Mouse (Mus musculus): ENCODE results near the gene Zfp445.
"Not testable (repeated sequence)": the region's sequence is repeated elsewhere in the genome, so short reads cannot be mapped to it uniquely, and the experiment has no call there.

Zfp445 gene

DNA sequence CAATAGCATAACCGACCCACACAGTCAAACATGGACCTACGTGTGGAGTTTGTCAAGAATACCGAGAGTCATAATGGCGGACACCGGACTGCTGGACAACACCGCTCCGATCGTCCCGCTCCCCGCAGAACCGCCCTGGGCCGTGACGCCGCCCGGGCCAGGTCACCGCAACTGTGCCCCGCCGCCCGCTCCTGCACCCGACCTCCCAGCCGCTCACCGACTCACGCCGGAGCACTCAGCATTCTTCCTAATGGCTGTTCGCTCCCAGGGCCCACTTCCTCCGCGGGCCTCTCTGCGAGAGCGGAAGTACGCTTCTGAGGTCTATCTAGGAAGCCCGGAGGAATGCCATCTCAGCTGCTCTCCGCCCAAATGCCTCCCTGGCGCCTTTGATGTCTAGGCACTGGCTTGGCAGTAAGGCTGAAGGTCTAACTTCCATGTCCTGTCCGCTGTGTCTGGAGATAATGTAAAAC is at the start of gene Zfp445:
TSS of gene Zfp445 (minus strand) at position 310 of the 470 bp plus-strand sequence.
- peak; percentile 95 for DNase-seq

DNA sequence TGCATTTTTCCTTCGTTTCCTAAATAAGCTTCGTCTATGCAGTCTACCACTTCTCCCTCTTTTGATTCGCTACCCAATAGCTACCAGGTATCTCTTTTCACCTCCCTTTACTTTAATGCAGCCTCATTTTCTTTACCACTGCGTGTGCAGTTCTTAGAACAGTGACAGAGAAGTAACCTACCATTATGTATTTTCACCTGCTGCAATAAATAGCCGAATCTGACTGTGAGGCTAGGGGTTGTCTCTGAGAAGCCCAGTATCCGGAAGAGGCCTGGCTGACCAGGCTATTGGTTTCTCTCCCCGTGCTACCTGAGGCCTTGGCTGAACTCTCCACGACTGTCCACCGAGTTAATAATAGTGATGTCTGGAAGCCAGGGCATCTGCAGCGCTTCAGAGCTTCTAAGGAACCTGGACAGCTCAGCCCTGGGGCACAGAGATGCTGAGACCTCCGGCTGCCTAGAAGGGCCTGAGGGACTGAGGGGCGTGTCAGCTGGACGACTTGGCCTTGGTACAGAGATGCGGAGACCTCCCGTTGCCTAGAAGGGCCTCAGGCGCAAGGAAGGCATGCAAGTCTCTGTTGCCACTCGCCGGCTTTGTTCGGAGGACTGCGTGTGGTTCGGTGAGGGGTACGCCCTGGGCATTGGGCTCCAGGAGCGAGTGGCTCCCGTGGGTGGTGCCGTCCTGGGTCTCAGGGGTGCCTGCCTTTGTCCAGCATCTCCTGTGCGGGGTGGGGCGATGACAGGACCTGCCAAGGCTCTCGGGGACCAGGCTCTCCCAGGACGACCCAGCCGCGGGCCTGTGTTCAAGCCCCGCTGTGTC is 37.1 kb upstream of the Zfp445 start:
- DNase-seq: peak; percentile 92

DNA sequence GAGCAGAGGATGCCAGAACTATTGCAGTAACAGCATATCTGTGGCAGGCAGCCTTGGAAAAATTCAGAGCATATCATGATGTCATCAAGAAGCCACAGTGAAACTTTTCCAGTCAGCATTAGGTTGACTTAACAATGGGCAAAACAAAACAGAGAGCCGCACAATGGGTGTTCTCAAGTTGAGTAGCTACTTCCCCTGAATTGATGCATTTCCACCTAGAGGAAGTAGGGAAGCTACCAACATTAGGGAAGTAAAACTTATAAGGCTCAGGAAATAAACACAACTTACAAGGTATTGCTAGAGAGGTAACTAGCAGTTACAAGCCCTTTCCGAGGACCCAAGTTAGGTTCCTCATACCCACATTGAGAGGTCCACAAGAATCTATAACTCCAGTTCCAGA is 35.2 kb upstream of the Zfp445 start:
- DNase-seq: no peak

DNA sequence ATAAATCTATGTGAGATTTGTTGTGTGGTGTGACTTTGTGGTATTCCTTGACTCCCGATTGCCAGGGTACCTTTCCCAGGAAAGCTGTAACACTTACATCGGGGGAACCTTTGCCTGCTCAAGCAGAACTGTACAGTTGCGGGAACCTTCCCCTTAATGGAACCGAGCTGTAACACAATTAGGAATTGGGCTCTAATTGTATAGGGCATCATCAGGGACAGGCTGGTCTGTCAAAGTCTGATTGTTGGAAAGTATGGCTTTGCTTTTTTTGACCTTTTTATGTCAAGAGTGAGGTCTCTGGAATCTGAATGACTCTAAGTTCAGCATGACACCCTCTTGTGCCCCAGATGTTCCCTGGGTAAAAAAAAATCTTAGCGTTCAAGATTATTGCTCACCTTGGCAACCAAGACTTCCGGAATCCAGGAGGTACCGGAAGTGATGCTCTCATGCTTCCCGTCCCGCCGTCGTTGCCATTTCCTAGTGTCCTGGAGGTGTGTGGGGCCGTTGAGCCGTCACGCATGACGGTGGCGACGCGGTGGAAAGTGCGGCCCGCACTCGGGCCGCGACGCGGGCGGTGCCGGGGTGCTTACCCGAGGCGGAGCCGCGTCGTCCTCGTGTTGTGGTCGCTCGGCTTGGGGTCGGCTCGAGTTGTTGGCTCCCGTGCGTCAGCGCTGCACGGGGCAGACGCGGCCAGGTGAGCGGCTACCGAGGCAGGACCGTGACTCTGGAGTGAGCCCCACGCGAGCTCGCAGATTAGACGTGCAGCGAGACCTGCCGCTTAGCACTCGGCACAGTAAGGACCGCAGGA is 20.8 kb upstream of the Zfp445 start:
- DNase-seq: peak; percentile 85

DNA sequence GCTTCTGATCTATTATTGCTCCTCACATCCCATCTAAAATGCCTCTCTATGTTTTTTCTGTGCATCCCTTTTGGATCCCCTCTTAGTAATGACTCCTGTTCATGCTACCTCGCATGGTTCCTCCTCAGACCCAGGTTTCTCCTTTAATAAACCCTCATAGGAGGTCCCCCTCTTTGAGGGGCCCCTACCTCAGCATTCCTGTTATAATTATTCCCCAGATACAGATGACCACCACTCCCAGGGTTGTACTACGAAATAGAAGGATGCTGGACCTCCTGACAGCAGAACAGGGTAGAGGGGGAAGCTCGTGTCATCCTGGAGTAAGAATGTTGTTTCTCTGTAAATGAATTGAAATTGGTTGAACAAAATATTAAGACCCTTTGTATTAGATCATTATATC is 19.6 kb upstream of the Zfp445 start, which contains the start of gene Zkscan7:
TSS of gene Zkscan7 (plus strand) at position 301 of the 400 bp plus-strand sequence.
- DNase-seq: no peak

DNA sequence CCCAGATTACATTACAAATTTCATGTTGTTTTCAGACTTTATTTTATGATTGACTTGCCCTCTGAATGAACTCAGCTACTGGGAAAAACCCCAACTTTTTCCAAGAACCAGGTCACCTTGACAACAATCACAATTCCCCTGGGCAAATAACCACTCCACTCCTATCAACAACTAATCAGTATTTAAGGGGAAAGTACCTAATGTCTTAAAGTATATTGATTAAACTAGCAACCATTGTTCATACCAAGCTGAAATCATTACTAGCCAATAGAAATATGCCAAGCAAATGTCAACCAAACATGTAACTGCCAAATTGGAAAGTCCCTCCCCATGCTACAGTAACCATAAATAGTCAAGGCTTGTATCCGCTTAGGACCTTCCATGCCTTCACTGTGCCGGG is 9.3 kb upstream of the Zfp445 start:
- no peak for DNase-seq

DNA sequence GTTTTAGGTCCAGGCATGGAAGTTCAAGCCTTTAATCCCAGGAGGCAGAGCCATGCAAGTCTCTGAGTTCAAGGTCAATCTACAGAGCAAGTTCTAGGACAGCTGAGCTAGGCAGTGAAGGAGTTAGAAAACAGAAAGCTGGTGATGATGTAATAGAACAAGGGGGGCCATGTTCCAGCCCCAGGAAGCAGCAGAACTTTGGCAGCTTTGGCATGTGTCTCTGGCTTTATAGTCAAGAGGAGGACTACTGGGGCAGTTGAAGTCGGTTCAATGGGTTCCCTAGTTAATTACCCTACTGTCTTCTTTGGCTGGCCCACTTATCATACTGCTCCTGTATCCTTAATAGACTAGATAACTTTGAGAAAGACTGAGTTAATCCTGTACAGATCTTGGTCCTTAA is 8.8 kb upstream of the Zfp445 start:
- DNase-seq: no peak

DNA sequence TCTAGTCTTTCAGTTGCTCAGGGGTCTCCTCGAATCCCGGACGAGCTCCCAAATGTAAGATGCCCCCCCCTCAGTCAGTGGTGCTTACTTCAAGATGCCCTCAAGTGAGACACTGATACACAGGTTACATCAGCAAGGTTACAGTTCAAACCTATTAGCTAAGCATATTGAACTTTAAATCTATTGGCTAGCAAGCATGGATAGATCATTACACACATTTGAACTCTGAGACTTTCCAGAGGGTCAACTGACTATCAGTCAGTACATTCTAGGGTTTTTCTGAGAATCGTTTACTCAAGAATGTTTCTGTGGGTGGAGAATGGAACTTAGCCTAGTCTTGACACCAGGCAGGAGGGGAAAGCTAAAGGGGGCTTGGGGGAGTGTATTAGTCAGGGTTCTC is 6.8 kb upstream of the Zfp445 start:
- DNase-seq: no peak

DNA sequence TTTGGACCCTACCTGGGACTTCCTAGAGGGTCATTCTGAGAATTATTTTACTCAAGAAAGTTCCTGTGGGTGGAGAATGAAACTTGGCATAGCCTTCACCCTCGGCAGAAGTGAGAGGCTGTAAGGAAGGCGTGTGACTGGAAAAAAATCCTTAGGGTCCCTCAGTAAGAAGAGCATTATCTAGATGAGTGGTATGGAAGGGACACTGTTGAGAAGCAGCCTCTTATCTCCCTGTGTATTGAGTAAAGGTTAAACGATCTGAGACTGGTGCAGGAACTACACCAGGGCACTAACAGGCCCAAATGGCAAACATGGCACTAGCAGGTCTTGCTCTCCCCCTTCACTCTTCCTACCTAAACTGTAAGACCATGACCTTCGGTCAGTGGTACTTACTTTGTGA is 386 bp upstream of the Zfp445 start:
- no peak for DNase-seq

DNA sequence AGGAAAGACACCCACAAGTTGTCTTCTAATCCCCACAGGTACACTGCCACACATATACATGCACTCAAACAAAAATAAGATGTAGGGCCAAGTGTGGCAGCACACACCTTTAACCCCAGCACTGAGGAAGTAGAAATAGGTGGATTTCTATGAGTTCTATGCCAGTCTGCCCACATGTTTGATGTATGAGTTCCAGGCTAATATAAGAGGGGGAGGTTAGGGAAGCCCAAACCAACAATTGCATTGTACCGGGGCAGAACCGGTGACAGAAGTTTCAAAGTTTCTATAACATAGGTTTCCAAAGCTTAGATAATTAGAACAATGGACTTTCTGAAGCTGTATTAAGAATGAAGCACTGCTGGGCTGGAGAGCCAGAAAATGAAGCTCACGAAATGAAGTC is 958 bp downstream of the Zfp445 start:
- DNase-seq: no peak

DNA sequence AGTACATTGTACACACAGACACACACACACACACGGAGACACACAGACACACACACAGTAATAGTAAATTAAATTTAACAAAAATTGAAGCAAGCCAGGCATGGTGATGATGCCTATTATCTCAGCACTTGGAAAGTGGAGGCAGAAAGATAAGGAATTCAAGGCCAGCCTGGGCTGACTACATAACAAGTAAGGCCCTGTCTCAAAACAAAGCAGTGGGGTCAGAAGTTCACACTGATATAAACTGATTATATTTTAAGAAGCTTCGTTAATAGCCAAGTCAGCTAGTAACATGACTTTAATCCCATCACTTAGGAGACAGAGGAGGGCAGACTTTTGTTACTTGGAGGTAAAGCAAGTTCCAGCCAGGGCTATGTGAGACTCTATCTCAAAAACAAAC is 2.1 kb downstream of the Zfp445 start:
- DNase-seq: no peak

DNA sequence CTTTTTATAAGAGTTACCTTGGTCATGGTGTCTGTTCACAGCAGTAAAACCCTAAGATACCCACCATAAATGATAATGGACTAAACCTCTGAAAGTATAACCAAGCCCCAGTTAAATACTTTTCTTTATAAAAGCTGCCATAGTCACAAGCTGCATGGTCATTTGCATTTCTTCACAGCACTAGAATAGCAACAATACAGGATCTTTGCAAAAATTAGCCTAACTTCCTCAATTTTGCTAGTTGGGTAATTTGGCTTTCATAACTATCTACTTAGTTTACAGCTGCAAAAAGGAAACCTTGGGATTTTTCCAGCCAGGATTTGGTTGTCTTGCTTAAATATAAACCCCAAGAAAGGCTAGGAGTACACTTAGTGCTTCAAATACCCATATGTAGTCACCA is 5.1 kb downstream of the Zfp445 start:
- no peak for DNase-seq

DNA sequence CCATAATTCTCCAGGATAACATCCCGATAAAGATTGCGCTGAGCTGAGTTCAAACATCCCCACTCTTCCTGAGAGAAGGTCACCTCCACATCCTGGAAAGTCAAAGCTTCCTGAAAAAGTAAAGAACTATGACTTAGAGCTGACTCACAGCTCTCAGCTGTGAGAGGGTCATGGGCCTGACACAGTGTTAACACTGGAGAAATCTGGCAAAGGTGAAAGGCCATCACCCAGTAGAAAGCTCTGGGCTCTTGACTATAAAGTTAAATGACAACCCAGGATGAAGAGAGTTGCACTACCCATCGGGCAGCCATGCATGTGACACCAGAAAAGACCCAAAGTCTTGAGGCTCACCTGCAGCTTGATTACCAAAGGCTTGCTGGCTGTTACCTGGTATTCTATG is 9.1 kb downstream of the Zfp445 start:
- no peak for DNase-seq

DNA sequence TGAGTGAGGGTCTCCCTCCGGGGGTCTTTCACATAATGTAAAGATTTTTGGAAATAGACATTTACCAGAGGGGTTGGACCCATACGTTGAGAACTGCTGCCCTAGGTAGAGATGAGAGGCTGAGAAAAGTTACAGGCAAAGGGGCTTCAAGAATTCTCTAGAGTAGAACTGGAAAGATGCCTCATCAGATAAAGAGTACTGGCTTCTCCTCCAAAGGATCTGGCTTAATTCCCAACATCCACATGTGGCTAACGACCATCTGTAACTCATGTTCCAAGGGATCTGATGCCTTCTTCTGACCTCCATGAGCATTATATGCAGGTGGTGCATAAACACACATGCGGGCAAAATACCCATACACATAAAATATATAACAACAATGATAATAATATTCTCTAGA is 10.2 kb downstream of the Zfp445 start:
- DNase-seq: no peak

DNA sequence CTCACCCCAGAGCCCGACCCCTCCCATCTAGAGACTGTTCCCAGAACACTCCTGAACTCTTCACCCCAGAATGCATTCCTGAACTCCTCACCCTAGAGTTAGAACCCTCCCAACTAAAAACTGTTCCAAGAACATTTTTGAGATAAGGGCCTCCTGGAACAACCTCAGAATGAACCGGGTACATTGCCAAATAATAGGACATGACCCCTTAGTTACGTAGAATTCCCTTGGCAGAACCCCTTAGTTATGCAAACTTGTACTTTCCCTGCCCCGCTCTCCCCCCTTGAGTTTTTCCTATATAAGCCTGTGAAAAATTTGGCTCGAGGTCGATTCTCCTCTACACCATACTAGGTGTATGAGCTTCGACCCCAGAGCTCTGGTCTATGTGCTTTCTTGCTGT is 10.7 kb downstream of the Zfp445 start:
- DNase-seq: not testable (repeated sequence)

DNA sequence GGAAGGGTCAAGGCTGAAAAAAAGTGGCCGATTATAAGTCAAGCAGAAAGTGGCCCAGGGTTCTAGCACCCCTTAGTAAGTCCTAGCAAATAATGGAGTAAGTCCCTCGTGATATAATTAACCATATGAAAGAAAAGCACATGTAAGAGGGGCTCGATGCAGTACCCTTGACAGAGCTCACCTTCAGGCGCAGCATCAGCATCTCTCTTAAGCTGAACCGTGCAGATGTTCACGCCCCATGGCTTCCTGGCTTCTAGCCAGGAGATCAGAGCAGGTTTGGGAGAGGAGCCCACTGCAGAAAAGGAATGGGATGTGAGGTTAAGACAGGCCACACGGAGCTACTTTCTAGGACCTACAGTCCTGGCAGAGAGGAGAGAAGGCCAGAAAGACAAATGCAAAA is 11.3 kb downstream of the Zfp445 start:
- DNase-seq: no peak

DNA sequence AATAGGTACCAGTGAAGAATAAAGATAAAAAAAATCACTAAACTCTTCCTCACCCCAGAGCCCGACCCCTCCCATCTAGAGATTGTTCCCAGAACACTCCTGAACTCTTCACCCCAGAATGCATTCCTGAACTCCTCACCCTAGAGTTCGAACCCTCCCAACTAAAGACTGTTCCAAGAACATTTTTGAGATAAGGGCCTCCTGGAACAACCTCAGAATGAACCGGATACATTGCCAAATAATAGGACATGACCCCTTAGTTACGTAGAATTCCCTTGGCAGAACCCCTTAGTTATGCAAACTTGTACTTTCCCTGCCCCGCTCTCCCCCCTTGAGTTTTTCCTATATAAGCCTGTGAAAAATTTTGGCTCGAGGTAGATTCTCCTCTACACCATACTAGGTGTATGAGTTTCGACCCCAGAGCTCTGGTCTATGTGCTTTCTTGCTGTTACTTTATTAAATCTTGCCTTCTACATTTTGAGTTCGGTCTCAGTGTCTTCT is 17.9 kb downstream of the Zfp445 start:
- not testable (repeated sequence) for DNase-seq

DNA sequence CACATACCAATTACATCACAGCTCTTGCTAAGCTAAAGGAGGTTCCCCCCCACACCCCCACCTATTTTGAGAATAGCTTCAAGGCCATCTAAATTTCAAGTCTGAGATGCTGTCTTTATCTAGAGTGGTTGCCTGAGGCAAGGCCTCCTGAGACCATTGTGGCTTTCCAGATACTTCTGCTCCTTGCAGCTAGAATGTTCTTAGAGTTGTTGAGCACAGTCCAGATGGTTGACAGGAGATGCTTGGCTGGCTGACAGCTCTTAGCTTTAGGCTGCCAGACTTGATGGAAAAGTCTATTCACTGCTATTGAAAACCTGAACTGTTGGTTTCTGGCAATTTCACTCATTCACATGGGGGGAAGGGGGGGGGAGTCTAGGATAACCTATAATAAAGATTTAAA is 19.6 kb downstream of the Zfp445 start:
- no peak for DNase-seq

DNA sequence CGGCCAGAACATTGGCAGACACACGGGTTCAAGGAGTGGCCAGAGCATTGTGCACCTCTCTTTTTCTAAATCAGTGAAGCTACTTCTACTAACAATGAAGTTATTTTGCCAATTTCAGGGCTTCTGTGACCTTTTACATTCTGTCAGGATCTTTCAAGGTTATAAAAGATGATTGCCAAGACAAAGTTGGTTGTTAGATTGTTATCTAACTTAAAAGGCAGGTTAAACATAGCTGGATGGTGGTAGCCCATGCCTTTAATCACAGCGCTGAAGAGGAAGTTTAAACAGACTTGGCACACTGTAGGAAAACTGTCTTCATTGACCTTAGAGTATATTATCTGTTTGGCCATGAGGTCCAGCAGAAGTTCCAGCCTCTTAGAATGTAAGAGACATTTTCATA is 20.2 kb downstream of the Zfp445 start:
- no peak for DNase-seq

DNA sequence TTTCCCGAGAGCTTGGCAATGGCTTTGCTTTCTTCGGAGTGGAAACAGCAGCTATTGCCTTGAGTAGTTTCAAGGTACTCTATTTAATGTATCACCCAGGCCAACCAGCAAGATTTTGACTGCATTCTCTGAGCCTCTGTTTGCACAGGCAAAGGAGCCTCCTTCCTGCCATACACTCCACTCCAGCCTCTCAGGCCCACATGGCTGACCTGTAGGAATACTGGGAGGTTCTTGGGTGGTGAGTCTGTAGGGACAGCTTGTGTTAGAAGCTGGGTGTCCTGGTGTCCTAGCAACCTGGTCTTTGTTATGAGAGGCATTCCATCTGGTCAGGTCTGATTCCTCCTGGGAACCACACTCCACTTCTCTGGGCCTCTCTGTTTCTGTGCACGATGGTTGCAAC is 22.0 kb downstream of the Zfp445 start, which contains the start of gene Gm35549:
TSS of gene Gm35549 (minus strand) at position 276 of the 400 bp plus-strand sequence.
- no peak for DNase-seq

DNA sequence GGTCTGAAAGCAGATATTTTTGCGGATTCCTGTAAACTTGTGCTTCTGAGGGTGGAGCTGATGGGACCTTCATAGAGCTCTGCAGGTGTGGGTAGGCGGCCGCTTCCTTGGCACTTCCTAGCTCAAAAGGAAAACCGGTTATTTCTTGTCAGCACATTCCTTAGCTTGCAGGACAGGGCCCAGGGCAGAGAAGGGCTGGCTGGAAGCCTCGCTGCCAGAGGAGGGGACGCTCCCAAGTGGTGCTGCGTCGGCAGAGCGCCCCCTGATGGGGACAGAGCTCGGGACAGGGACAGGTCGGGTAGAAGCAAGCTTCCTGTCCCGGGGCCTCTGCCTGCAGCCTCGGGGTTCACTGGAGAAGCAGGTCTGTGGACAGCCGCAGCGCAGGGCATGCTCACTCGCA is 28.1 kb downstream of the Zfp445 start:
- peak; percentile 58 for DNase-seq

DNA sequence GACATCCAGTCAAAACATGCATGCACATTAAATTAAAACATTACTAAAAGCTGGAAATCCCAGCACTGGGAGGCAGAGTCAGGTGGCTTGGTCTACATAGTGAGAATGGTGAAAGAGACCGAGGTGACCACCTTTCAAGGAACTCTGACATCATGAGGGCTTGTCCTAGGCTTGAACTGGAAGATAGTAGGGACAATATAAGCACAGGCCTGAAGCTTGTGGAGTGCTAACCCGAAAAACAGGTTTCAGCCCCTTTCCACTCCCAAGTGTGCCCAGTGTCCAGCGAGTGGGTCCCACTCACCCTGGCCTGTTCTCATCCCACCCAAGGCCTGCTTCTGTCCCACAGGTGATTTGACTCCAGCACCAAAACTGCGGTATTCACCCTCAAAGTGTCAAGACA is 28.6 kb downstream of the Zfp445 start:
- DNase-seq: no peak

DNA sequence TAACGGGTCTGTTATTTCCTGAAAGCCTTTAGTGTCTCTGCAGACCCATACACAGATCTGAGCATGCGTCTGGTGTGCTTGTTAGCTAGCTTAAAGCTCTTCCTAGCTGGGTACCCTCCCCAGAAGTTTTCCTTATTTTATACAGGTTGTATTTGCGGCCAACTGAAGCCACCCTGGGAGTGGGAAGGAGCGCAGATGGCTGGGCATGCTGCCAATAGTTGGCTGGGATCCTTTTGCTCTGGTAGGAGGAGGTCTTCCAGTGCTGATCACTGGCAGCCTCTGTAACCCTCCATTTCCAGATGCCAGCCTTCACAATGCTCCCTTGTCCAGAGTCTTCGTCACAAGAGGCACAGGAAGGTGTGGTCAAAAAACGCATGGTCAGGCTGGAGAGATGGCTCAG is 29.0 kb downstream of the Zfp445 start:
- DNase-seq: no peak

DNA sequence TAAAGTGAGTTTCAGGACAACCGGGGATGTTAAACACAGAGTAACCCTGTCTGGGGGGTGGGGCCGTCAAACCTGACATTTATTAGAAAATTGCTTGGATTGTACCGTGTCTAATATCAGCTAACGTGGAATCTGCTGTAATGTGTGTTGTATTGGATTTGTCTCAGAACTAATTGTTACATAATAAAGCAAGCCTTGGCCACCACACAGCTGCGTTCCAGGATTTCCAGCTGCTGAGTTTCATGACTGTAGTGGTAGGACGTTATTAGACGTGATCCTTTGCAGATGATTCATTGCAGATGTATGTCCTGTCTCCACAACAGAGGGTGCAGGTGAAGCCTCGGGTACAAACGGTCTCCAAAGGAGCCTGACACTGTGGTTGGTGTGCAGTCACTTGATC is 29.7 kb downstream of the Zfp445 start:
- DNase-seq: no peak
